Mouse (Mus musculus) heart, postnatal 4 days (tissue): ENCODE data around the gene 1700017B05Rik. TPM values are rescaled to one million over a fixed set of nuclear protein-coding genes. Genes with fewer than 3 reads are reported as not detected.
"Not testable (repeated sequence)": the region's sequence is repeated elsewhere in the genome, so short reads cannot be mapped to it uniquely, and the experiment has no call there.

ENCODE experiments used
- DNase-seq: peaks from one replicate; pipeline ENCODE4 v3.0.0; 2021
- total RNA-seq, 2 experiments: library from RNA; stranded (reverse); gene quantifications; 2 replicates each; pipeline ENCODE4 v1.2.3; 2021

1700017B05Rik gene
- total RNA-seq: 10 to 100 TPM; 21.6 to 26.6 TPM

DNA sequence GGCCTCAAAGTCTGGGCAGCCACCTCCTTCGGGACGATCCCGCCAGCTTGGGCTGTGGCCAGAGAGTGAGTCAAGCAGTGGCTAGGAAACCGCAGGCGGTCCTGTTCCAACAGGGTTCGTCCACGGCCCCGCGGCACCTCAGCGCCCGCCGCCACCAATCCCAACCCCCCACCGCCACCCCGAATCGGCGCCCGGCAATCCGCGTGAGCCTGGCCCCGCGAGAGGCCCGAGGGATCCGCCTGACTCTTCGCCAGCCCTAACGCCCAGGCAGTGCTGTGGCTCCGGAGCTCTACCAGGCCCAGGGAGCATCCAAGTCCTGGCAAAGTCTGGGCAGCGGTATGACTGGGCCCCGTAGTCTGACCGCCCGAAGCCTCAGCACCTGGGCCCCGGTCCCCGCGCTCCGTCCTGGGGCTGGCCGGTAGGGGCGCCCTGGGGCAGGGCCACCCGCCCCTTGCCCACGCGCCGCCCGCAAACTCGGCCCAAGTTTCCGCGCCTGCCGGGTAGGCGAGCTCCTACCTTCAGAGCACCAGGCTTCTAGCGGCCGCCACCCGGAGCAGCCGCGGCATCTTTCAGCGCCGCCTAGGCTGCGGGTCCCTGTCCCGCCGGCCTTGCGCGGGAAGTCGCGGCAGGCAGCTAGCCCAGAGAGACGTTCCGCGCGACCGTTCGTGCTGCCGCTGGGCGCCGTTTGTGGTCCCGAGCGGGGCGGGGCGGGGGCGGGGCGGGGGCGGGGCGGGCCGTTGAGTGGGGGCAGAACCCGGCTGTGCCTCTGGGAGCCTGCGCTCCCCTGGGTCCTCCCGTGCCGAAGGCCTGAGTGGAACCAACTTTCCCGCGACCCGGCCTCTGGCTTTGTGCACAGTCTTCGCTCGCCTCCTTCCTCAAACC, at the start of gene 1700017B05Rik:
Gene 1700017B05Rik, minus strand, starts transcription at position 700 of the 882 bp plus-strand sequence.
- DNase-seq: peak; percentile 81

DNA sequence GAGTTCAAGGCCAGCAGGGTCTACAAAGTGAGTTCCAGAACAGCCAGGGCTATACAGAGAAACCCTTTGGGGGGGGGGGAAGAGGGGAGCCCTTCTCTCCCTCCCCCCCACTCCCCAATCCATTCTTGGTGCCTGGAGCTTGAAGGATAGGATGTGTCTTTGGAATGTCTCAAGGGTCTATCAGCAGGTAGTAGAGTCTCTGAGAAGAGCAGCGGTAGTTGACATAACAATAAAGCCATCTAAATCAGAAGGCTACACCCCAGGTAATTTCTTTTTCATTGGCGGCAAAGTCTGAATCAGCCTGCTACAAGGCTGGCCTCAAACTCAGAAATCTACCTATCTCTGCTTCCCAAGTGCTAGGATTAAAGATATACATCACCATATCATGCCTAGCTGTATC, 48.5 kb upstream of the 1700017B05Rik start:
- no peak for DNase-seq

DNA sequence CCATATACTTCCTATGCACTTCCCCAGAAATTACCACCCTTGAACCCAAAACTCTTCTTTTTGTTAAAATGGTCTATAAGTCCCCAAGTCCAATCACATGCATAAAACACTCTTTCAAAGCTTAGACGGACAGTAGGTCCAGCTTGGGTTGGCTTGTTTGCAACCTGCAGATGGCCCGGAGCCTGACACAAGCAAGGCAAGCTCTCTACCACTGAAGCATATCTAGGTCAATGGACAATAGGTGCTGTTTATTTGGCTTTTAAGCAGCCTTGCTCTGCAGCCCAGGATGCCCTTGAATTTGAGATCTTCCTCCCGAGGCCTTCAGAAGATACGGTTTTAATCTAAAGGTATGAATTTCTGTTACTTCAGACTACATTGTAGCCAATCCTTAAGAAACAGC, 46.9 kb upstream of the 1700017B05Rik start:
- DNase-seq: no peak

DNA sequence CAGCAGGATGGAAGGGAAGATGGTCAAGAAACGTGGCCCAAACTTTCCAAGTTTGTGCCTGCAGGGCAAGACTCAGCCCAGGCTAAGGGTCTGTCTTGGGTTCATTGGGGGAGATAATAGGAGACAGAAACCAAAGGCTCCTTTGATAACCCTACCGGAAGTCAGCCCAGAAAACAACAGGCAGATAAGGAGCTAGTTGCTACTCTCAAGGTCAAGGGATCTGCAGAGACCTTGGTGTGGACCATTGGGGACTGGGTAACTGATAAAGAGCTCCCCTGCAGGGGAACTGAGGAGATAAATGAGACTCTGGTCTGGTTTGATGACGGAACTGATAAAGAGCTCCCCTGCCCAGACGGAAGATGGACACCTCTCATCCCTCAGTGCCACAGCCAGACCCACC, 45.0 kb upstream of the 1700017B05Rik start:
- DNase-seq: no peak

DNA sequence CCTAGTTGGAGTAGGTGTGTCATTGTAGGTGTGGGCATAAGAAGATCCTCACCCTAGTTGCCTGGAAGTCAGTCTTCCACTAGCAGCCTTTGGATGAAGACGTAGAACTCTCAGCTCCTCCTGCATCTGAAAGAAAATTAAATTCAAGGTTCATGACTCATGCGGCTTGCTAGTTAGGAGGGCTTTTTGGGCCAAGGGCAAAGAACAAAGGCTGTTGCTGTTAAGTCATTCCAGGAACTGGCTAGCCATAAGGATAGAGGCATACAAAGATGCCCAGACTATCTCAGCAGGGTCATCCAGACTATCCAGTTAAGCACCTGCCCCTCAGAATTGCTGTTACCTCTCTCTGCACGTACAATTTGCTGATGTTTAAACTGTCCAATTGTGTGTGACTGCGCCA, 42.3 kb upstream of the 1700017B05Rik start:
- DNase-seq: not testable (repeated sequence)

DNA sequence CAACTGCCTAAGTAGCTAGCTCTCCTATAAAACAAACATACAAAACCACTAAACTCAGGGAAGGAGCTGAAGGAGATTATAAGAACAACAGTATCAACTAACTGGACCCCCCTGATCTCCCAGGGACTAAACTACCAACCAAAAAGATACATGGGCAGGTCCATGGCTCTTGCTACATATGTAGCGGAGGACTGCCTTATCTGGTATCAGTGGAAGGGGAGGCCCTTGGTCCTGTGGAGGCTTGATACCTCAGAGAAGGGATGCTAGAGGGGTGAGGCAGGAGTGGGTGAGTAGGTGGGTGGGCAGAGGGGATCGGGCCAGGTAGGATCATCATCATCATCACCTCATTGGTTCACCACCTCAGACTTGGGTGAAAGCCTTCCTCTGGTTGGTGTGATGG, 41.8 kb upstream of the 1700017B05Rik start:
- no peak for DNase-seq

DNA sequence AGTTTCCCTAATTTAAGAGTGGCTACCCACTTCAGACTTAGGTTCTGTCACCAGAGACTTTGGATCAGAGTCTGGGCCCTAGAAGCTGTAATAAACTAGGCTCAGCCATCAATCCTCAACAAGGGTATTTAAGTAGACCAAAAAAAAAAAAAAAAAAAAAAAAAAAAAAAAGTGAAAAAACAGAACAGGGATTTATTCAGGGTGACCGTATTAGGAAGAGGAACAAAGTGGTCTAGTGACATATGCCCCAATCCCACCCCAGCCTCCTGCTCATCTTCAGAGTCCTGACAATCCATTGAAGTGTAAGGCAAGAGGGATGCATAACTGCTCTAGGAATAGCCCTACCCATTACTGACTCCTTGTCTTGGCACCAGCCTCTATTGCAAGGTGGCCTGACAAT, 40.9 kb upstream of the 1700017B05Rik start:
- DNase-seq: no peak

DNA sequence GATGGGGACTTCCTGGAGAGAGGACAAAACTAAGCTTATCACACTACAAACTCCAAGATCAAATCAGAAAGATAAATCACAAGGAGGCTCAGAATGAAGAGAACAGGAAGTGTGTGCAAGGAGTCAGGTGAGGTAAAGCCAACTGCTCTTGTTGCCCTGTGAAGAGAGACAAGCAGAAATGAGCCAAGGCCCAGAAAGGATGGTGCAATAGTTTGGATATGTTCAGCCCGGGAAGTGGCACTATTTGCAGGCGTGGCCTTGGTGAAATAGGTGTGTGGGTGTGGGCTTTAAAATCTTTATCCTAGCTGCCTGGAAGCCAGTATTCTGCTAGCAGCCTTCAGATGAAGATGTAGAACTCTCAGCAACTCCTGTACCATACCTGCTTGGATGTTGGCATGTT, 38.4 kb upstream of the 1700017B05Rik start:
- DNase-seq: no peak

DNA sequence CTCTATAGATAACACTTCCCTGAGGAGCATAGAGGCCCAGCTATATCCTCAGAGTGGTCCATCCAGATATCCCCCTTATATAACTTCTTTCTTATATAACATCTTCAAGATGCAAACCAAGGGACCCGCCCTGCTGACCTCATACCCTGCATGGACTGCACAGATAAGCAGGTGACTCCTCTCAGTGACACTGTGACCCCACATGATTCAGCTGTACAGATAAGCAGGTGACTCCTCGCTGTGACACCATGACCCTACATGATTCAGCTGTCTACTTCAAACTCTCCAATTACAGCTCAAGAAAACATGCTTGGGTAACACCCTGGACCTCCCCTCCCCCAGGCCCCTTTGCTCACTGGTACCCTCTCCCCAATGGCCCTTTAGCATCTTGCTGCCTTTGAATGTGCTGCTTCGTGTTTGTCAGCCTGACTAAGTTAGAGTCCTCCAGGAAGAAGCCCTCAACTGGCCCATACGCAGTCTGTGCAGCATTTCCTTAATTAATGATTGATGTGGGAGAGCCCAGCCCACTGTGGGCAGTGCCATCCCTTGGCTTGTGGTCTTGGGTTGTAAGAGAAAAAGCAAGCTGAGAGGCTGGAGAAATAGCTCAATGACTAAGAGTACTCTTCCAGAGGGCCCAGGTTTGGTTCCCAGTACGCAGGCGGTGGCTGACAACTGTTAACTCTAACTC, 37.5 kb upstream of the 1700017B05Rik start:
- DNase-seq: no peak

DNA sequence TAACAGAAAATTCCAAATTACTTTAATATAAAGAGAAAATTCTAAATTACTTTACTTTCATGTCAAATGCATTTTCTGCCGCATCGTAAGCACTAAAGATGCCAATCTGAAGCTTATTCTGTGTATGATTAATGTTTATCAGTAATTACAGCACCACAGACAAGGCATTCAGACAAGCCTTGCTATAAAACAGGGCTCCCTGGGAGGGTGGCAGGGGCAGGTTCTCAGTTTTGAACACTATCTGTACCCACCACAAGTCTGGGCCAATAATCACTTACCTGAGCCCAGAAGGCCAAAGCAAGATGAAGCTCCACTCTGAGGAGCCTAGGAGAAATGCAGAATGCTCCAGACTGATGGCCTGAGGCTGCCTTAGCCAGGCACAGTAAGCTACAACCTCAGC, 35.5 kb upstream of the 1700017B05Rik start:
- DNase-seq: no peak

DNA sequence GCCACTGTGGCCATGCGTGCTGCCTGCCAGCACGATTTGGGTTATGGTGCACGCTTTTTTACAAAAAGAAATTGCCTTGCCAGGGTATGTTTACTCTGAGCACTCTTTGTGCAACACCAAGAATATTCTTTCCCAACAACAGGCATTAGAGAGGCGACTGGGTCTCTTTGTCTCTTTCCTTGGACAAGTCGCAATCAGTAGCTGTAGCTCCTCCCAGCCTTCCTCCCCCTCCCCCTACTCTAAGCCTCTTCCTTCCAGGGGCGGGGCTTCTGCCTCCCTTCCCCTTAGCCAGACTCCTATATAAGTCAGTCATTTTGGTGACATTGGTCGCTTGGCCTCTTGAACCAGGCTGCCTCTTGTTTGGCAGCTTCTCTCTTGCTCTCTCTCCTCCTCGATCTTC, 33.9 kb upstream of the 1700017B05Rik start:
- DNase-seq: no peak

DNA sequence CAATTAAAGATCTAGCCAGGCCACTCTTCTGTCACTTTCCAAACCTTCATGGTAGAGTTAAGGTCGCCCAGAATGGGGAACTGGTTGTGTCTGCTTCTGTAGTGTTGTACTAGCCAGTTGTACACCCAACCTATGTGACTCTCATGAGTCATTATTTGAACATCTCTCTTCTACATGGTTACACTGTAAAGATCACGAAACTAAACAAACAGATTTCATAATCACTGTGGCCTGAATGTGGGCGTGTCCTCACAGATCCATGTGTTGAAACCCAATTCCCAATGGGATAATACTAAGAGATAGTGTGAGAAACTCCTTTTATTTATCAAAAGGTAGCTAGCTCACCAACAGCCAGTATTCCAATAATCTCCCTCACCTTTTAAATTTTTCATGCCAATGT, 33.3 kb upstream of the 1700017B05Rik start:
- DNase-seq: no peak

DNA sequence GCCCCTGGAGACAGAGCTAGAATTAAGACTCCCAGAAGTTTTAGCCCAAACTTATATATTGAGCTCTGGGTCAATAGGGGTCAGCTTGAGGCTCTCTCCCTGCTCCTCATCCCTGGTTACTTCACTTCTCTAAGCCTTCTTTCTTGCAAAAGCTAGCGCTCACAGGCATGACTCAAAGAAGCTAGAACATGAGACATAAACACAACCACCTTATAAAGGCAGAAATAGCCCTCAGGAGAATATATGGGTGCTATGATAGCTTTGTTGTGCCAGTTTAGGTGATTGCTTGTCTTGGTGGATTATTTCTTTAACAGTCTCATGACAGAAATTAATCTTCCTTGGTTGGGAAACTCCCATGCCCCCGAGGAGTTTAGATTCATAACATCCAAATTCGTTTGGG, 32.5 kb upstream of the 1700017B05Rik start:
- no peak for DNase-seq

DNA sequence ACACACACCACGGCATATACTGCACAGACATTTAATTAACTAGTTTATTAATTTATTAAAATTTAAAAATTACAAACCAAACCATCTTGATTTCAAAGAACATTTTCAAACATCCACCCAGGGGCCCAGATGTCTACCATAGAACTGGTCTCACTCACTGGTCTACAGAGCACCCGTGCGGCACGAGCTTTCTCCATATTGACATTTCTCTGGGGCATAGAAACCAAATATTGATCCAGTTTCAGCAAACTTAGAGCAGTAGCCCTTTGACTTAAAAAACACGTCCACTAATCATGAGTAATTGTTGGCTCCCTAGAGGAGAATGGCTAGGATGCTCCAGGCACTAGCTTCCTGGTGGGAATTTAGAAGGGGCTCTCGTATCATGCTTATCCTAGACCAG, 24.8 kb upstream of the 1700017B05Rik start:
- DNase-seq: no peak

DNA sequence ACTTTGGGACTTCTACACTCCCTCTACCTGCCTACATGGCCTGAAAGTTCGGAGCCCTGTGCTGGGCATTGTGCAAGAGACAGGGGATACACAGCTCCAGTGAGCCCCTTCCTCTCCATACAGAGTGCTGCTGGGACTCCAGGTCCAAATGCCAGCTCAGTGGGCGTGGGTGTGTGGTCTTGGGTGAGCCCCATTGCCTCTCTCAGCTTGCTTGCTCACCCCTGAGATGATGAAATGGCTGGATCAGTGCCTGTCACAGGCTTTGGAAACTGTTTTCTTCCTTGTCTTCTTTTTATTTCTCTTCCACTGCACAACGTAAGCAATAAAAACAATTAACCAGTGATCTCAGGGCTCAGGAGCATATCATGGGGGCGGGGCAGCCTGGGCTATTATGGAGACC, 20.9 kb upstream of the 1700017B05Rik start:
- DNase-seq: no peak

DNA sequence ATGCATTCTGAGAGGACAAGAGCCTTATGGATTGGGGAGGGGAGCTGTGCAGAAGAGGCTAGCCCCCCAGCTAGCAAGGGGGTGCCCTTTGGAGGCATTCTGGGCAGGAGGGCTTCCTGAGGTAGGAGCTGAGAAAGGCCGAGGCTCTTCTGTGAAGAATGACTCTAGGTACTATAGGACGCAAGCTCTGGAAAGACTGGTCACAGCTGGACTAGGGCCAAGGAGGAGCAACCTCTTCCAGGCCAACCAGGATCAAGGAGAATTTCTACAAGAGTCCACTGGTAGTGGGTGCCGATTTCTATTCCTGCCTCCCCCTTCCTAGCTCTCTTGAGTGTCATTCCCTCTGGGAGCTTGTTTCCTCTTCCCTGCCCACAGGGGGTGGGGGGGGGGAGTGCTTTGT, 20.3 kb upstream of the 1700017B05Rik start:
- no peak for DNase-seq

DNA sequence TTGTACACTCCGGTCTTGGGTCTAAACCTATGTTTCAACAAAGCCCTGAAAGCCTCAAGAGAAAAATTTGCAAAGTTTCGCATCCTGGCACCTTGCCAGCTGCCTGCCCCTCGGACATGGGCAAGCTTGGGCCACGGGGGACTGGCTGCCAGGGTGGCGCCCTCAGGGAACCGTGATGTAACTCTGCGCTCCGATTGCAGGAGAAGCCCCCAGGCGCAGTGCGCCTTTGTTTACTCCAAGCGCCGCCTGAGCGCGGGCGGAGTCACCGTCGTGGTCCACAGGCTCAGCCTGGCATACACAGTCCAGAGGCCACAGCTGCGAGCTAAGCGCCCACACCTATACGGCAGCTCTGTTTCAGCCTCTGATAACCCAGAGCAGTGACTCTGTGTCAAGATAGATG, 19.1 kb upstream of the 1700017B05Rik start:
- DNase-seq: no peak

DNA sequence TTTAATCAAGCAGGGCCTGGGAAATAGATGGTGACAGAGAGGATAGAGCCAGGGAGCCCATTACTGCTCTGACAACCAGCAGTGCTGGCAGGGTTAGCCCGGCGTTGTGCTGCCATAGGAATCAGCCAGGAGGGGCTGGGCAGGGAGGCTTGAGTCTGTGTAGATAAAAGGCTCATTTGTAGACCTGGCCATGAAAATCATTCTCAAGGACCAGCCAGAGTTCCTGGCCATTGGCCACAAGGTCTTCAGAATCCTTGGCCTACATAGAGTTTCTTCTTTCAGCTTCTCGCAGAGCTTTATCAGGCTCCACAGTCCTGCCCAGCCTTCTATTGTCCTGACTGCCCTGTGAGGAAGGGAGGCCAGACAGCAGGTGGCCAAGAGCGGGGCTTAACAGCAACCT, 17.0 kb upstream of the 1700017B05Rik start:
- no peak for DNase-seq

DNA sequence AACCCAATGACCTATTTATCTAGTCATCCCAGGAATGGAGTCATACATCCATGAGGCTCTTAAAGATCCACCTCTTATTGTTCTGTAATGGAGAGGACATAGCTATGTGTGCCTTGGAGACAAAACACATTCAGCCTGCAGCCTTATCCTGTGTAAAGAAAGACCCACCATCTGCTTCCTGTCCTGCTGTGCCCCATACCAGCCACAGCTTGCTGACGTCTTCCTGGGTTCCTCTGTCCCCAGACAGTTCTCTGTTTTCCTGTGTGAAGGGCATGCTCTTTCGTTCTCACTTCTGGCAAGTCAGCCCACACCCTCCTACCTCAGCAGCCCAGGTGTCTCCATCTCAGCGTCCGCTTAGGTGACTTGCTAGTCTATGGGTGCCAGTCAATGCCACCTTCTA, 15.9 kb upstream of the 1700017B05Rik start:
- no peak for DNase-seq

DNA sequence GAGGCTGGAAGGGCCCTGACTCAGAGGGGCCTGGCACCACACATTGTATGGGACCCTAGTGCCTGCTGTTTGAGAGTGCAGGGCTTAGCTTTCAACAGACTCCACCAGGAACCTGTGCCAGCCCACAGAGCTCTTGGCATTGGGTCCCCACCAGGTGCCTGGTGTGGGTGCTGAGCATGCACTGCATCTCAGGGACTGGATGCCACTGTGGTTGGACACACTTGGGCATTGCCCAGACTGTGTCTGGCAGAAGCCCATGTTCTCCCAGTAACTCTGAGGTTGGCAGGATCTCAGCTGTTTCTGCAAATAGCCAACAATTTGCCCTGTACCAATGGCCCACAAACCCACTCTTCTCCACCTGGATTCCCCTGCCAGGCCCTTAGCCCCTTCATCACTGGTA, 13.9 kb upstream of the 1700017B05Rik start:
- peak; percentile 37 for DNase-seq

DNA sequence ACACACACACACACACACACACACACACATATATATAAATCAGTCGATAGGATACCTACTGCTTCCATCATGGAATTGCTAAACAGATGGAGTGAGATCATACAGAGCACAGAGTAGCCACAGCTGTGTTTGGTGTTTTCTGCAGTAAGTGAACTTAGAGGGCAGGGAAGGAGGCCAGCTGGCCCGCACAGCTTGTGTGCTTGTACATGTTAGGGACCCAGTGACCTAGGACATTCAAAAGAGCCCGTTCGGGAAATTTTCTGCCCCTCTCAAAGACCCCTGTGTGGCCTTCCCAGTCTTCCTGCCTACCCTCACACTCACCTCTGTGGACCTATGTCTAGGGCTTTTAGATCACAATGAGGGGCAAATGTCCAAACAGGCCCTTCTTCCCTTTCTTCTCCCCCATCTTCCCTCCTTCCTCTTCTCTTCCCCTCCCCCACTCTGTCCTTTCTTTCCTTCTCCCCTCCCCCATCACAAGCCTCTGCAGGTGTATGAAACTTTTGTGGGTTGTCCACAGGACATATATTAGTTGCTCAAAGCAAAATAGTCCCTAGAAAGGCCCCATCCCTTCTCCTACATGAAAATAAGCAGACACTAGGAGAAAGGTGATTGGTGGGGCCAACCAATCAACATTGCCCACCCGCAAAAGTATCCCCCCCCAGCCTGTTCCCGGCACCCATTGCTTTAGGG, 11.5 kb upstream of the 1700017B05Rik start:
- no peak for DNase-seq

DNA sequence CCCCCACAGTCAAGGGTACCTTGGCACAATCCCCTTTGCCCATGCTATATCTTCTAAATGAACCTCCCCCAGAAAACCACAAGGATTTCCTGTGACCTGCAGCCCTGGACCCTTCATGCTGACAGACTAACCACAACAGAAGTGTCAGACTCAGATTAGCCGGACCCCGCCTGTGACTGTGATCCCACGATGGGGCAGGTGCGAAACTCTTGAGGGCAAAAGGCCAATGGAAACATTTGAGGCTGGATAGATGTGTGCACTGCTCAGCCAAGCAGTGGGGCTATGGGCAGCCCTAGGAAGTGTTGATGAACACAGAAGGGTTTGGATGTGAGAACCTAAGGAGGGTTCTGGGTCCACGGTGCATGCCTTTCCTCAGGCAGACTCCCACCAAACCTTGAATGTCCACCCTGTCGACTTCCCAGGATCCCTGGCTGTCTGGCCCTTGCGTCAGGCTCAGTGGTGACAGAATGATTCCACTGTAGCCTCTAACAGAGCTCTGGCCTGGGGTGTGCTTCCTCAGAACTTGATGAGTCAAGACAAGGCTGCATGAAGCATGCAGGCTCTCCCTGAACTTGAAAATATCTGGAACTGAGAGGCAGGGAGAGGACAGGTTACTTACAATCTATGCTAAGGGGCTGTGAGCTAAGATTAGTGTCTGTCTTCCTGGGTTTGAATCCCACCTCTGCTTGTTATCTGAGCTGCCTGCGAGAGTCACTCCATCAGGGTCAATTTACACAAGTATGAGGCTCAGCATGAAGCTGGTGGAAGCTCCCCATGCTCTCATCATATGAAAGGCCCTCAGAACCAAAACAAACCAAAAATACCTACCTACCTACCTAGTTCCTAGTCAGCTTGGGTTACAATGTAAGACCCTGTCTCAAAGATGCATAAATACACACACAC, 10.7 kb upstream of the 1700017B05Rik start:
- DNase-seq: no peak
